Mouse (Mus musculus) cerebellum, adult 11 months (tissue): ENCODE measurements at regions not wholly inside any gene's neighbourhood (a gene's known extent, or its start where the extent isn't known, plus 50 kb on each side); places are given as distances from the start of the nearest gene placed in this dataset.

Experiments
- DNase-seq: peaks from one replicate; pipeline ENCODE4 v3.0.0; 2022

- DNase-seq, result peak; percentile 41
These were observed 159.0 kb downstream of the 1190002N15Rik start for GRCm38 (mm10) chr9:94378835-94379234.

DNA sequence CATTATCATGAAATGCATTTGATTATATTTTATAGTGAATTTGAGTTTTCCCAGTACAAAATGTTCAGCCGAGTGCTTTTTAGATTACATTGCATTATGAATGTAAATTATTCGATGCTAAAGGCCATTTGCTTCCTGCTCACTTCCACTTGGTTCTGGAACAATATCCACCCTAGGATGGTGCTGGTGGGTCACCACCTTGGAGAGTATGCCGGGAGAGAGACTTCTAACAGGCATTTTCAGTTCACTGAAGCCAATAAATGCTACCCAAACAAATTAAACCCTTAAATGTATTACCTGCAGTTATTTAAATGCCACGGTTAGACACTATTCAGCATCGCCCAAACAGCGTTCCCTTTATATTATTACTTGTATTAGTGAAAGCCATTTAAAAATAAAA lies 159.6 kb downstream of the 1190002N15Rik start:
- DNase-seq, result no peak

DNA sequence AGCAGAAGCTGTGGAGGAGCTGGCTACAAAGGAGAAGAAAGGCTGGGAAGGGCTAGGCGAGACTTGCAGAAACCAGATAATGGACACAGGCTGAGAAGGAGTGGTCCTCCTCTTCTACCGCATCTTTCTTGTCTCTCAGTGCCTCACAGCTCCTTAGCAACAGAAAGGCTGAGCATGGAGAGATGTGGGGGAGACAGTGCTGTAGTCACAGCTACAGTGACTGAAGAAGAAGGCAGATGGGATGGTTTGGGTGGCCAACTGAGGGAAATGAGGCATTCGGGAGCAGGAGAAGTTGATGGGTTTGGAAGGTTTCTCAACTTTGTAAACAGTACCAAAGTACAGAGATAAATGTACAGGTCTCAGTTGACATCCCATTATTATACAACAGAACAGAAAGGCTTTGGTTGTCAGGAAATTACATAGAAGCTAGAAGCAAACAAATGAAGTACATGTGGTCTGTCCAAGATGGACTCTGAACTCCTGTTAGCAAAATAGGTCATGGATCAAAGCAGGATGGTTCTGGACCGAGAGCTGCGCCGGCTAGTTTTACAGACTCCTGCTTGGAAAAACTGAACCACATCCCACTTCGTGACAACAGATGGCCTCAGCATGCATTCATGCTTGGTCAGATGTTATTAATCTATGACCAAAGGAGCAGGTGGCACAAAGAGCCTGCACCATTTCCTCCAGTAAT lies 160.4 kb downstream of the 1190002N15Rik start:
- peak; percentile 91 for DNase-seq

DNA sequence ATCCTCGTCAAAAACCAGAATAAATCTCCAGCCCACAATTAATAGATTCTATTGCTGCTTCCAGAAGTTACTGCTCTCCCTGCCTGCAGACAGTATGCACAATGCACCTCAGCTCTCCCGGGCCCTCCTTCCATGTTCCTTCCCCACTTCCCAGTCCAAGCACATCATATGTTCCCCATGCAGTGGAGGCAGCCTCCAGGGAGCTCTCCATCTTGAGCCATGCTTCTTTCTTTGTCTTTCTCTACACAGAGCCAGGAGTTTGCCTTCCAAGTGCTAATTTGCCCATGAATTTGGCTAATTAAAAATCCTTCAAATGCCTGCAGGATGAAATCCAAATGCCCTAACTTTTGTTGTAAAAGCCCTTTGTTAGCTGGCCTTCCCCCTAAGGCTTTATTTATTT lies 166.9 kb downstream of the 1190002N15Rik start:
- no peak for DNase-seq

- DNase-seq, result no peak
These were observed 169.5 kb downstream of the 1190002N15Rik start for GRCm38 (mm10) chr9:94368231-94368936.

DNA sequence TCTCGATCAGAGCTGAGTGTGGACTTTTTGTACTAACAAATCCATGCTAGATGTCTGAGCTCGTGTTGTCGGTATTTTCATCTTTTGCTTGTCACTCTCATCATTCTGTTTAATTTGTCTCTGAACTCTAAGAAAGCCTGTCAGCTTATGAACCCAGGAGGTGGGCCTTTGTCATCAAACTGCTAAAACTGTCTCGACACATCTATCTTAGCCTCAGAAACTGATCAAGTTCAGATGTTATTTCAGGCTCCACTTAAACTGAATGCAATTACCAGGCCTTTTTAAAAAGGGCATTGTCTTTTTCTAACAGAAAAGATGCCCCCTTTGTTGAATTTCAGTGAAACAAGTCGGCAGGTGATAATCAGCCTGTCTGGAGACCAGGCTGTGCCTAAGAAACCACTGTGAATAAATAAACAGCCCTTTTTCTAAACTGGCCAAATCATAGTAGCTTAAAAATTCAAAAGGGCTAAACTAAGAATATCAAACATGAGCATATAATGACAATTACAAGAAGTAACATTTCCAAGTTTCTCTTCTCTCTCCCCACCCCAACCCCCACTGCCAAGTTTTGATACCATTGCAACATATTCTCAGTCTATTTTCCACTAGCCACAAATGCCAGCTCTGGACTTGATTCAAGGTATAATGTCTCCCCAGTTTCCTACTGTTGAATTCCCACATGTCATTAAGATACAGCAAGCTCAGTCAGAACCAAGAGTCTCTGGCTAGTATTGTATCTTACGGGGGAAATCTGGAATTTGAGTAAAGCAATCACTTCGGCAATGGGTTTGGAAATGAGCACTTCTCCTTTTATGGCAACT lies 175.8 kb downstream of the 1190002N15Rik start:
- DNase-seq, result no peak

DNA sequence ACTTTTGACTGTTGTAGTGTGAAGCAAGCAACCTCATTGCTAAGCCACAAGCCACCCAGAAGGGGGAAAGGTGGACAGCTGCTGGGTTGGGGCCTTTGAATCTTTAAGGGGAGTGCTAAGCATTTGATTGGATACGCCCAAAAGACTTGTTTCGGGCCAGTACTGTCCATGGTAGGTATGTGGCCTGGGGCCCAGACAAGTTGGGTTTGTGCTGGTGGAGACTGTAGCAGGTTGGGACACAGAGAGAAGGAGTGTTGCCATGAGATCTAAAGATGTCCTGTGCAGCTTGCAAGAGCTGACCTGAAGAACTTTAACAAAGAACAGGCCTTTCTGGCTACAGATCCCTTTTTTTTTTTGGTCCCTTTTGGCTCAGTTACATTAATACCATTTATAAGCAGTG lies 176.9 kb downstream of the 1190002N15Rik start:
- no peak for DNase-seq

GRCm38 (mm10) chr9:94358150-94358549 lies 179.7 kb downstream of the 1190002N15Rik start:
- DNase-seq, result no peak

DNA sequence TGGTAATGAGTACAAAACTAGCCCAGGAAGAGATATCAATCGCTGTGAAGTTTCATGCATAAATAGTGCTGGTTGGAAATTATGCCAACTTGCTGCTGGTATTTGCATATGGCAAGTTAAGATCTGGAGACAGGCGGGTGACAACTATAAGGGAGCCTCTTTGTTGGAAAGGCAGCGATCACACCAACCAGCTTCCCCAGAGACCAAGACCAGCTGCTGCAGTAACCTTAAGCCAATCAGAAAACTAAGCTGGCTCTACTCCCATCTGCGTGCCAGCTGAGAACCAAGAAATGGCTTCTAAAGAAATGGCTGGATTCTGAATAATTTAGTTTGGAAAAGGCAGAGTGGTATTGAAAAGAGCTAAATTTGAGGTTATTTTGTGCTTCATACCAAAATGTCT lies 195.9 kb downstream of the 1190002N15Rik start:
- DNase-seq, result no peak

- no peak for DNase-seq
These were observed 196.3 kb downstream of the 1190002N15Rik start for GRCm38 (mm10) chr9:94341531-94341930.

- DNase-seq, result no peak
These were observed 204.4 kb downstream of the 1190002N15Rik start for GRCm38 (mm10) chr9:94333450-94333849.

DNA sequence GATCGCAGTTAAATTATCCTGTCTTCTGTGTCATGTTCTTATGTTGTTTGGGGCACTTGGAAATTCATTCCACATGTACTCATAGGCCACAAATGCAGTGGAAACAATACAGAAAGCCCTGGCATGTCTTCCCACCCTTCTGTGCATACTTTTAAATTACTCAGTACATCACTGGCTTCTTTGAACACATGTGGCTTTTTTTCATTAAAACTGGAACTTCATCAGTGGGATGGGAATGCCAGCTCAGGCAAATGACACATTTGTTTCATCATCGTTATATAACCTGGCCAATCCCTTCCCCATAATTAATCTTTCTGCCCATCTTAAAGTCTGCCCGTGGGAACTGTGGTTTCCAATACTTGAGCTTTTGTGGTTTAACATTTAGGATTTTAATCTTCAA lies 214.9 kb downstream of the 1190002N15Rik start:
- DNase-seq, result no peak

- DNase-seq, result no peak
These were observed 235.3 kb downstream of the 1190002N15Rik start for GRCm38 (mm10) chr9:94302575-94302974.

GRCm38 (mm10) chr9:94301896-94302295 lies 236.0 kb downstream of the 1190002N15Rik start:
- no peak for DNase-seq

DNA sequence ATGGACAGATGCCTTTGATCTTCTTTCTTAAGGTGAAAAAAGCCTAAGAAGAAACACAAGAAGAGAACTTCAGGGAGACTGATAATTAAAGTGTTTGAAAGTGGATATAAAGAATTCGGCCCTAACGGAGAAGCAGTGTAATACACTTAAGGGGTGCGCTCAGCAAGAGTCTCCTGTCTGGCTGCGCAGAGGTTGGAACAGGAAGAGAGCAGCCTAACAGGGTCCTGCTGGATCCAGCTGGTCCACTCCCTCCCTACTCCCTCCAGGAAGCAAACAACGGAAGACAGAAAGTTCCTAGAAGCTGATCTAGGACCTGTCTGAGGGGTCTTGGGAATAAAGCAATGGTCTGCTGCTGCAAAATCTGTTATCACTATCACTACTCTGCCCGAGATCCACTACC lies 242.4 kb downstream of the 1190002N15Rik start:
- DNase-seq, result no peak

GRCm38 (mm10) chr9:94292147-94292546 lies 245.7 kb downstream of the 1190002N15Rik start:
- DNase-seq, result no peak

- no peak for DNase-seq
These were observed 248.3 kb downstream of the 1190002N15Rik start for GRCm38 (mm10) chr9:94289546-94289945.

- DNase-seq, result no peak
These were observed 250.3 kb downstream of the 1190002N15Rik start for GRCm38 (mm10) chr9:94287559-94287958.

DNA sequence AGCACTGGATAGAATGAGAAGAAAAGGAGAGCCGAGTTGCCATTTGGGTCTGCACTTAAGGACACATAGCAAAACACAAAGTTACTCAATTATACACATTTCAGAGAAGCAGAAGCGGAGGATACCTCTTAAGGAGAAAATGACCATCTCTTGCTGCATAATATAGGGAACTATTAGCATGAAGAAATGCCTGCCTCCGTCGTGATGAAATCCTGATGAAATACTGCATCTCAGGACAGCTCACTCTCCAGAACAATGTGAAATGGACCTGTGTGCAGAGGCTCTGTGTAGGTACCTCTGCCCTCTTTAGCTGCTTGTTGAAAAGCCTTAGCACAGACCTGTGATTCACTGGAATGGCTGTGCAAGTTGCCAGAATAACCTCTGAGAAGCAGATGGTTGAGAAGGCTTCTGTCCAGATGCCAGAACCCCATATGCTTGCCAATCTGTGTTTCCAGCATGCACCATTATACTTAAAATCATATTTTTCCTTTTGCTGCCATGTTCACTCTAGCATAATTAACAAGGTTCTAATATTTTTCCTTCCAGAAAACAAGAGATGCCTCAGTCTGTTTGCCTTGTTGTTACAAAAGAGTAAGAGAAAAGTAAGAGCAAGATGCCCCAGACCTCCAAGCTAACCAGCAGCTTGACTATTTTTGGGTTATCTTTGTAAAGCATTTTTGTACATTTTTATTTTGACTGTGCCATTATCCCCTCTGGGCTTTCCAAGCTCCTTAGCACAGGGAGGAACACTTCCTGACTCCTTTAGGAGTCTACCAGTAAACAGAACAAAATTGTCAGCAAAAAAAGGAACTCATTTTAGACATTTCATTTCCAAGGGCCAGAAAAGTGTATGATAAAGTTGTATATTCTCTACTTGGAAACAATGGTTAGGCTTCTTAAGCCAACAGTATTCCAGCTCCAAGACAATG lies 259.0 kb downstream of the 1190002N15Rik start:
- DNase-seq, result peak; percentile 90

- peak; percentile 18 for DNase-seq
These were observed 260.8 kb downstream of the 1190002N15Rik start for GRCm38 (mm10) chr9:94277096-94277495.

GRCm38 (mm10) chr9:94269213-94269612 lies 268.7 kb downstream of the 1190002N15Rik start:
- DNase-seq, result no peak

DNA sequence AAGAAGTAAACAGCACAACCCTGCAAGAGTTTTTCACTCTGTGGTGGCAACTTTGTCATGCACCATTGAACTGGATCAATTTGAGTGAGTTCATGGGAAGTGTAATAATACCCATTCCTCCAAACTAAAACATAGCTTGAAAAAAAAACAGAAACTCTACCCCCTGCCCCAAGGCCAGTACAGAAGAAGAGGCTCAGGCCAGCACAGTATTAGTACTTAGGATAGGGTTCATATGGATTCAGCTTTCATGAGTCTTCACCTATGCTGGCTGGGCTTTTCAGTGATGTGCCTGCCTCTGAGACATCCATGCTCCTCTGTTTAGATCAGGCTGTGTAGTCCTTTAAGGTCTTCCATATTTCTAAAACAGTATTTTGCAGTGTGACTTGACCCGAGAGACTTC lies 270.6 kb downstream of the 1190002N15Rik start:
- DNase-seq, result no peak
